Mouse (Mus musculus): ENCODE measurements around the gene Cdc20b.

DNA sequence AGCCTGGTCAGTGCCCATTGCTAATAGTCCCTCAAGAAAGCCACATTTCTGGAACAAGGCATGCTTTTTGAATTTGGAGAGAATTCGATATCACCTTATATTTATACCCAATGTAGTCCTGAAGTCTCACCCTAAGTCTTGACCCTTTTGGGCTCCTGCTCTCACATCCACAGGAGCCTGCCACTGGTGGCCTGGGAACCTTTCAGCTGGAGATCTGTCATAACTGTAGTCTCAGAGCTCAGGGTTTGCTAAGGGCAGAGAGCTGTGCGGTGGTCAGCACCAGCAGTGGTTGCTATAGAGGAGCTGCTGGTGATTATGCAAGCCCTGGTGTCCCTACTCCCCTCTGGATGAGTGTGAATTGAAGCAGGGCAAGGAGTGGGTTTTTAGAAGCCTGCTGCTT, 63.5 kb downstream of the Cdc20b start:
- no peak for TF ChIP-seq POLR2A (IDR thresholded peaks at IDR 0.05; ENCODE audit: borderline replicate concordance, control insufficient read depth, low read depth, low read length)
- TF ChIP-seq CTCF (IDR thresholded peaks at IDR 0.05; ENCODE audit: control insufficient read depth, insufficient read depth, low read length) = no peak
